Mouse (Mus musculus) T-helper 17 cell (primary cell): ENCODE results near the gene Rbms1.

ENCODE experiments used
- in situ Hi-C, 2 experiments: fragments of 300-600 bp; cut with MboI, MseI; formaldehyde crosslinking; loops; 1 replicate in 1 of 2; 2 replicates in 1 of 2; pipeline ENCODE4 v1.15.1; 2025; ENCODE audit warnings: high pct_unique_total_duplicates in 2 of 2

The Rbms1 gene

DNA sequence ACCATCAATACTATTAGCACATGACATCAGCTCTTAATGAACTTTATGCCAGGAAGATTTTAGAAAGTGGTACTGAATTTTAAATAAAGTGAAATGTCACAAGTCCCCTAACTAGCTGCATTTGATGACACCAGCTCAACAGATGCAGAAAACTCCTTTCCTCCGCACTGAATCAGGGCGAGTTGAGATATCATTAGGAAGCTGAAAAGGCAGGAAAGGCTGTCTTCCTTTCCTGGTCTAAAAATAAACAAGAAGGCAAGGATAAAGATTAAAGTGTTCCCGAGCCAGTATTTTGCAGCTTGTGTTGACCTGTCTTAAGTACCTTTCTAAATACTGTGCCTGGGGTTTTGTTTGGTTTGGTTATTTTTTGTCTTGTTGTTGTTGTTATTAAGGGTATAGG is 42.9 kb downstream of the Rbms1 start:
- in situ Hi-C loops, result no loop called here

DNA sequence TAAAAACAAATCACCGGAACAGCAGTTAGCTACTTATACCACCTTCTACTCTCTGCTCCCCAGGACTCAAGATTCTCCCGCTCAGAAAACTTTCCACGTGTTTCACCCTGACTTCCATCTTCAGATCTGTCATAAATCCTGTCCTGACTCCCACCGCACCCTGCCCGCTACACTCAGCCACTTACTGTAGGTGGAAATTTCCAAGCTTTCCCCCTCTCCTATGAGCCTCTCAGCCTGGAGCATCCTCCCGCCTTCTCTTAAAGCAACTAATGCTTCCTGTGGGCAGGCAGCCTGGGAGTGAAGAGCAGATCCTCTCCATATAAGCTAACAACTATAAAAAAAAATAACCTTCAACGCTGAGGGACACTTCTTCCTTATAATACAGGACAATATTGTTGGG is 44.6 kb downstream of the Rbms1 start:
- in situ Hi-C loops, result loop anchor here in 1 of 2 experiments (10.0 kb wide), 1 partner anchor 536 kb away; no protein-coding TSS in a partner anchor

DNA sequence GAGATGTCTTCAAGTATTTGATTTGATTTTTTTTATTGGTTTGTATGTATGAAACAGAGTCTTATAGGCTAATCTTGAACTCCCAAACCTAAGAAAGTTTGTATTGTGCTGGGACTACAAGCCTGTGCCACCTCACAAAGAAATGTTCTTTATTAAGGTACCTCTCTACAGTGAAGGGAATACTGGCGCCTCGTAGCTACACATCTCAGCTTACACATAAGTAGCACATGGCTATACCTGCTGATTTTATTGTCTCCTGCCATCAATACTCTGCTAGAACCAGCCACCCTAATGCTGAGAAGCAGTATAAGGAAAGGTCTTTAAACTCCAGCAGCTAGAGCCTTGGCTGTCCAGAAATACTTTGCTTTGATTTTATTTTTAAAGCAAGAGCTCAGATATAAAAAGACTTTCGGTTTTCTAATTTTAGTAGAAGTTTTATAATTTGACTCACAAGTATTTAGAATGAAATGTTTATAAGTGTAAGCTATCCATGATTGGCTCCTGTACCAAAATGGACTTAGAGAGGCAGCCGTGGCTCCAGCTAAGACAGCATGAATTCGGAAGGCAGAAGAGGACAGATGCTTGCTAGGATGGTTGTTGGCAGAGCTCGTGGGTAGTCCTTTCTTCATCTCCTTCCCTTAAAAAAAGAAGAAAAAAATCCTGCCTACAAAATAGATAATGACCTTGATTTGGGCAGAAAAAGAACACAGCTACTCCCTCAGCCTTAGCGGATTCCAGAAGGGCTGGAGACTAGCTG is 48.3 kb downstream of the Rbms1 start:
- in situ Hi-C loops, result loop anchor here in 1 of 2 experiments (10.0 kb wide), 1 partner anchor 540 kb away; no protein-coding TSS in a partner anchor

DNA sequence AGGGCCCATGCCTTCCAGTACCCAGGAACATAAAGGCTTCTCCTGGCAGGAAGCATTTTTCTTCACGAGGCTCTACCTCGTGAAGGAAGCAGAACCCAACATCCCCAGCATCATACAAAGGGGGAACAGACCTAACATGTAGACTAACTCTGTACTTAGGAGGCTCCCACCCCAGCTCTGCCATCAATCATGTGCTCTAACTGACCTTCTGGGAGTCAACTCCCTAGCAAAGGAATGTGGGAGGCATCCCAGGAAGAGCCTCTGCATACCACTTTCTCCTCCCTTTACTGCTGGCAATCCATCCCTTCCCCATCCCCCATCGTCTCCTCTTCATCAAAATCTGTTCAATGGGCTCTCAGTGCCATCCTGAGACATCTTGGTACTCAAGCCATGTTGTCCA is 49.7 kb downstream of the Rbms1 start:
- in situ Hi-C loops, result loop anchor here in 1 of 2 experiments (10.0 kb wide), 1 partner anchor 542 kb away; no protein-coding TSS in a partner anchor

DNA sequence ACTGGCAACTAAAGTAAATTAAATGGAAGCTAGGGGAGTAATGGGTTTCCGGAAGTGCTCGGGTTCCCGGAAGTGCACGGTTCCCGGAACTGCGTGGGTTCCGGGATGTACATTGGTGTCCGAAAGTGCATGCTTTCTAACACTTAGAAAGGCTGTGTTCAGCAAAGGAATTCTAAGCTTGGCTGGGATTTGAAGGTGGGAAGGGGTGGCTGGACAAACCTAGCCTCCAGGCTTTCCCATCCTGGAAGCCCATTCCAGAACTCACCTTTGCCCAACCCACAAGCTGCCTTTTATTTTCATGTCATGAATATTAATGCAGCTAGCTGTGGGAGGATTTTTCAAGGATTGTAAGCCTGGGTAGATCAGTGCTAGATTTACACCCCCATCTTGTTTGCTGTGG is 51.3 kb downstream of the Rbms1 start:
- in situ Hi-C loops, result loop anchor here in 1 of 2 experiments (10.0 kb wide), 1 partner anchor 543 kb away; no protein-coding TSS in a partner anchor

DNA sequence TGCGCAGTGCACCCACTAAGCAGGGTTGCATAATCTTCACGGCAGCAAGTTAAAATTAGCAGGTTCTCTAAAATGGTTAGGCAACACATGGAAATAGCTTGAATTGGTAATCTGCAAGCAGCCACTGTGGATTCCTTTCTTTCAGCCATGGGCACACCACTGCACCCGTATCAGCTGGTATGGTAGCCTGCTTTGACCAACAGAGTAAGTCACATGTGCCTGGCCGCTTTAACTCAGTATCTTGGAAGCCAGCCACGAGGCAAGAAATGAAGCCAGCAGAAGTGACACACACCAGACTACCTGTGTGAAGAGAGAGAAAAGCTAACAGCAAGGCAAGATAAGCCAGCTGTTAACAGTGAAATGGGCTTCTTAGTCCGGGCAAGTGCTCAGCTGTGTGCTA is 52.2 kb downstream of the Rbms1 start:
- in situ Hi-C loops, result loop anchor here in 1 of 2 experiments (10.0 kb wide), 1 partner anchor 544 kb away; no protein-coding TSS in a partner anchor

DNA sequence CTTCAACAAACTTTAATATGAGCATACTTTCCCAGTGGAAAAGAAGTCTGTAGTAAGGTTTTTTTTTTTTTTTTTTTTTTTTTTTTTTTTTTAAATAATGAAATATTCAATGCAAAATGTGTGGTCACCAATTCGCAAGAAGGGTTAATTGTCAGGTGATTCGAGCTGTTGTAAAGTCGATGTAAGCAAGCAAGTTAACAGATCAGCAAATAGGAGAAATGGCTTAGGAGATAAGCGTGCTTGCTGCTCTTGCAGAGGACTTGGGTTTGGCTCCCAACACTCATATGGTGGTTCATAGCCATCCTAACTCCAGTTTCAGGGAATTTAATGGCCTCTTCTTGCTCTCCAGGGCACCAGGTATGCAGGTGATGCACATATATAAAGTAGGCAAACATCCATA is 54.4 kb downstream of the Rbms1 start:
- in situ Hi-C loops, result no loop called here

DNA sequence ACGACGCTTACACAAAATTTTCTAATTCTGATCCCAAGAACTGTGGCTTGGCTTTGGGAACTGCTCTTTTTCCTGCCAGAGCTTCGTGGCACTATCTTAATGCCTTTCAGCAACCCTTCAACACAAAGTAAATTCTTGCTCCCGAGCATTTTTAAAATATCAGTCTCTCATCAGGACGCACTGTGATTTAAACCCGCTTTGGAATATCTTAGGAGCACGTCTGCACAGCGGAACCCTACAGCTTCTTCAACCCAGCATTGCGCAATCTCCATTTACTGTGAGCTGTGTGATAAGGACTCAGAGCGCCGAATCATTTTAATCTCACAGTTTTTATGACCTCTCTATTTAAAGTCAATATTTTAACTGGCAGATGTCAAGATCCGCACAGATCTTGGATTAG is 54.9 kb downstream of the Rbms1 start:
- in situ Hi-C loops, result no loop called here

DNA sequence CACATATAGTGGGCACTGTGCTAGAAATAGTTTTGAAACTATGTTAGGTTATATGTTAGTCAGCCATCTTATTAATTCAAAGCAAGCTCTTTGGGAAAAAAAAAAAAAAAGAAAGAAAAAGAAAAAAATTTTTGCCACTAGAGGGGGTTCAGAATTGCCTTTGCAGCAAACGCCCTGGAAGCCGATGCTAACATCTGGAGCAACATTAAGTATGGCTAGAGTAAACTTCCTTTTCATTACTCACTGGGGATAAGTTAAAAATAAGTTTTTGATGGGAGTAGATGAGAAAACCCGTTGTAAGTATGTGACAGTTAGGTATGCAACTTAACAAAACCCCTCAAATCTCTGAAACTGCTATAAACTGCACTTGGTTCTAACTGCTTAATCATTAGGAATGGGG is 57.7 kb downstream of the Rbms1 start:
- in situ Hi-C loops, result no loop called here

DNA sequence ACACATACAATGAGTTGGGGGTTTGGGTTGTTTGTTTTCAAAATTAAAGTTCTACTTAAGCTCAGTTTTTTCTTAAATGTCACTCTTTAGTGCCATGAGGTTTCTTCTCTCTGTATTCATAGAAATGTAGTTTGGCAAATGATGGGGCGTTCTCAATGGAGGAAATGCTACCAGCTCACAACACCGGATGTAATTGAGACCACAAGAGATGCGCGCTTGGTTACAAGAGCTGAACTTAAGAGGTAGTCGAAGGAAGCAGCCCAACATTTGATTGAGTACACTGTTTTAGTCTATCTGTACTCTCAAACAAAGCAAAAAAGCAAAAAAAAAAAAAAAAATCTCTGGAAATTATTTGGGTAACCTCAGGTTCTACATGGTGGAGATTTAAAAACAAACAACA is 58.9 kb downstream of the Rbms1 start:
- in situ Hi-C loops, result no loop called here

DNA sequence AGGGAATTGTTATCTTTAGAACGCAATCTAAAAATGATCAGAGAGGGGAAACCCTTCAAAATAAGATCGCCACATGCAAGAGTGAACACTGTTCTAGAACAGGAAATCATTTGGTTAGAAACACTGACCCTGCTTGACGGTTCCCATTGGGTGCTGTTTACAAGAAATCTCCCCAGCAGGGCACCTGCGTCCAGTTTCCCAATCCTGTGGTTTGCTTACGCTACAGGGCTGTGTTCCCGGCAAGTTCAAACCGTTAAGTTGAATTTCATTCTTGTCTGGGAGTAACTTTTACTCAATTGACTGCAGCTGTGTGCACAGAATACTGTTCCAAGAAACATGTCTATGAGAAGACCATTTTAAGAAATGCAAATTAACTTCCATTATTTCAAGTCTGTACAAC is 59.5 kb downstream of the Rbms1 start:
- in situ Hi-C loops, result no loop called here

DNA sequence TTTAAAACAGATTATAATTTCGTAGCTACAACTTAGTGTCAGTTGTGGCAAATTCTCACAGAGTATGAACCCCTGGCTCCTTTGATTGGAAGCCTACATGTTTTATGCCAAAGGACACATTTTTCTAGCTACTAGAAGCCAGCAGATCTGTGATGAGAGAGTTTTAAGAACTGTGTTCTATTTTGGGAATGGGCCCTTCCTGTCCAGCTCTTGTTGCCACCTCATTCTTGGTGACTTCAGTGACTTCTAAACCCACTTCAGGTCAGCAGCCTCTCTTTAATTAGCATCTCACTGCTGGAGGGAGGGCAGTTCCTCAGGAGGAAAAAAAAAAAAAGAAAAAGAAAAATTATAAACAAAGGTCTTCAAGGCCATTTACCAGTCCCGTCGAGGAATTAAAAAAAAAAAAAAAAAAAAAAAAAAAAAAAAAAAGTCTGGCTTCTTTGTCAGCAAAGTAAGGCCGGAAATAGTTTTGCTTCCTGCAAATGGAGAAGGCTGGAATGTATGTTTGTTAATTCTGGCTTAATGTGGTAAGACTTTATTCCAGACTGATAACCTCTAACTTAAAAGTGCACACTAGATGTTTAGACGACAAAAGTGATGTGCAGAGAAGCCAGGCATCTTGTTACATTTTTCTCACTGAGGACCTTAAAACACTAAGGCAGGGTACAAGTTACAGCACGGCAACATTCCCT is 60.4 kb downstream of the Rbms1 start:
- in situ Hi-C loops, result no loop called here

DNA sequence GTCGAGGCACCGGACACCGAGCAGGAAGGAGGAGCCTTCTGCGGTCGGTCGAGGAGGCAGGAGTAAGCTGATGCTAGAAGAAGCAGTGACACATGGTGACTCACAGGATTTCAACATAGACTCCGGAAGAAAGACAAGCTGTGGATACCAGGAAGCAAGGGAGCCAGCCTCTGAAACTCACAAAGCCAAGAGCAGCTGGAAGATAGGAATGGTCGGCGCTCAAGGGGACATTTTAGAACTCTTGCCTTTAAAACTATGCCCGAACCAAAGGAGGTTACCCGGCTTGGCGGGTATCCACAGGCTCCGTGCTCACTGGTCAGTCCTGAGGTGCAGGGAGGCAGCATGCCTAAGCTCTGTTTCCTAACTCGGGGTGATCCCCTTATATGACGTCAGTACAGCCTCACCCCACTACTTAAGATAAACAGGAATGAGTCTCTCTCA is 61.5 kb downstream of the Rbms1 start:
- in situ Hi-C loops, result no loop called here

DNA sequence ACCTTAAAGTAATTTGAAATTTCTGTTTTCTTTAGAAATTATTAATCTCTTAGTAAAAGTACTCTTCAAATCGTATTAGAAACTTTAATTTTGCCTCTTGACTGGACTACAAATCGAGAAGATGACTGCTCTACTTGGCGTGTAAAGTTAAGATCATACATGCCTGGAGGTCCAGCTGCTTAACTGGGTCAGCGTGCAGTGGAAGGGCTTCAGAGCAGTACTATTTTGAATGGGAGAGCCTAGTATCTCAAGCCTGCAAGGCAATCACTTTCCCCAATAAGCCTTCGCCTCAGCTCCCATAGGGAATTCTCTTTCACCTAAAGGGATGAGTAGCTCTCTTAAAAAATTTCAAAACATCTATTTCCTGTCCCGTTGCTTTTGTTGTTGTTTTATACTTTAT is 62.0 kb downstream of the Rbms1 start:
- in situ Hi-C loops, result no loop called here

DNA sequence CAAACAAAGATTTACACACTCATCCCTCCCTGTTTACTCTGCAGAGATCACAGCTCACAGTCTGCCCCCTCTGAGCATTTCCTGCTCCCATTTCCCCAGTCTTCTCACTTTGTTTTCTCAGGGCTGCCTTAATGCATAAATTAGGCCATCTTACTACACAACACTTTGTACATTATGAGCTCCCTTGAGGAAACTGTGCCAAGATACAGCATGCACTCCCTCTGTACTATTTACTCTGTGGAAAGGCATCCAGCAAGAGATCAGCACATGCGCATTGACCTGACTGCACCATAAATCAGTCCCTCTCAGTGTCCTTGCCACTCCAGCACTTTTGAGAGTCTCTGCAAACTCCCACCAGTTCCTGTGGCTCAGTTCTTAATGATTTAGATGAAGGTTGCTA is 70.0 kb downstream of the Rbms1 start:
- in situ Hi-C loops, result loop anchor here in 1 of 2 experiments (10.0 kb wide), 1 partner anchor 892 kb away; no protein-coding TSS in a partner anchor

DNA sequence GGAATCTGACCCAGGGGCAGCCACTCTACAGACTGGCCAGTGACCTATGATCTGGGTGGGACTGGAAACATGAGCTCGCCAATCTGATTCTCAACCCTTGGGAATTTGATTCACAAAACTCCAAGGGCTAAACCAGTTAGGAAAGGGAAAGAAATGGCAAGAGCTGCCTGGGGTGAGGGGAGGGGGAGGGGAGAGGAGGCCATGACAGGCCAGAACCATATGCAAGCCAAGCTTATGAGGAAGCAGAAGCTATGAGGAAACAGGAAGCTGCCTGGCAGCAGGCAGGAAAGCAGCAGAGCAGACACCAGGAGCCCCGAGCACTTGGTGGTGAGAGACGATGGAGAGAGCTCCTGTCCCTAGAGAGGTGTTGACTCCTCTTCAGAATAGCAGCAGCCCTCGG is 79.1 kb downstream of the Rbms1 start:
- in situ Hi-C loops, result loop anchor here in 1 of 2 experiments (10.0 kb wide), 1 partner anchor 1771 kb away; no protein-coding TSS in a partner anchor

DNA sequence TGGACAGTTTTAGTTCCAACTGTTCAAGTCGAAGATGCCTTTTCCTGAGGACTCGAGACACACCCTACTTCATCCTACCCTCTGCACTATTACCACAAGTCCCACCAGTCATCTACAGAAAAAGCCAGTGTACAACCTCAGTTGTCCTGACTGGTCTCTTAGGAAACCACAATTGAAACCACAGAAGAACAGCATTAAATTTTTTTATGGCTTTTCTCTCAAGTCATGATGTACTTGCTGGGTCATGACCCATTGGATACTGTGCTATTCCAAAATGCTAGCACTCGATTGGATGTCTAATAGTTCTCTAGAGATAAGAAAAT is 80.0 kb downstream of the Rbms1 start:
- in situ Hi-C loops, result loop anchor here in 1 of 2 experiments (10.0 kb wide), 1 partner anchor 1772 kb away; no protein-coding TSS in a partner anchor

DNA sequence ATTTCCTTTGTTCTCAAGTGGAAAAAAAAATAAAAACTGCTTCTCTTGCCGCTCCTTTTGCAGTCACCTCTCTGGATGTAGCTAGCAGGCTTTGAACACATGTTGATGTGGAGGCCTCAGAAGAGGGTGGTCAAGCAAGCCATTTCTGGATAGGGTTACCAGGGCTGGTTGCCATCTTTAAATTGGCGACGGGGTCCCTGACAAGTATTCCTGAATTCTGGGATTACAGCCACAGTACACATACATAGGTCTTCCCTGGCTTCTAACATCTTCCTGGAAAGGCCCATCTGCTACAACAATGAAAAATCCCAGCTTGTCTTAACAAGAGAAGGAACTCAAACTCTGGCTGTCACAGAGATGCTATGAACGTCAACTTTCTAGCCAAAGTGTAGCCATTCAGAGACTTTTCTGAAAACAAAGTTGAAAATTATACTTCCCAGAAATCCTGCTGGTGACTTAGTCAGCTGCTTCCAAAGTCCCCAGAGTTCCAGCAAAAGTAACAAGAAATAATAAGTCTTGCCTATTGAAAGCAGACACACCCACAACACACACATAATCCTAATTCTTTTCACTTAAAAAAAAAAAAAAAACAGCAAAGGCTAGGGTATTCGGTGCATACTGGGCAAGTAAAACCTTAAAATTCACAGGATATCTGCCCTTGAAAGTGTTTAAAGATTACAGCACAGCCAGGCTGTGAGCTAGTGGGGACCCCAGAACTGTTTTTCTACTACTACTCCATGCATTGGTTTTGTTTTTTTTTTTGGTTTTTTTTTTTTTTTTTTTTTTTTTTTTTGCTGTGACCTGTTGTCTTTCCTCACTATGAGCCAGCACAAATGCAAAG is 80.6 kb downstream of the Rbms1 start:
- in situ Hi-C loops, result loop anchor here in 1 of 2 experiments (10.0 kb wide), 1 partner anchor 1772 kb away; no protein-coding TSS in a partner anchor

DNA sequence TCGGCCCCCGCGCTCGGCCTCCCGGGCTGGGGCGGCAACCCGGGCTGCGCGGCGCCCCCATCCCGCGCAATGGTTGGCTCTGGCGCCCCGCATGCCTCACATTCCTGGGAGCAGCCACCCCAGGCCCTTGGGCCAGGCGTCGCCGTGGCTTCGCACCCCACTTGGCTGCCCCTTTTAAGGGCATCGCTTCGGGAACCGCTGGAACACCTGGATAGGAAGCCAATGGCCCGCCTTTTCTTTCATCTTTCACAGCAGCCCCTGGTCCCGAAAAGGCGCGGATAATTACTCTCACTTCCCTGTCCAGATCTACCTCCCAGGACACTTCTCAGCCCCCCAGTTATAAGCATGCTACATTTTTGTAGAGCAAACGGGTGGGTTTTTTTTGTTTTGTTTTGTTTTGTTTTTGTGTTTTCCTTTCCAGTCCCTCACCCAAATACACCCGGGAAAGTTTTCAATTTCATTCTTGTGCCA is 81.4 kb downstream of the Rbms1 start:
- in situ Hi-C loops, result loop anchor here in 1 of 2 experiments (10.0 kb wide), 1 partner anchor 1773 kb away; no protein-coding TSS in a partner anchor

DNA sequence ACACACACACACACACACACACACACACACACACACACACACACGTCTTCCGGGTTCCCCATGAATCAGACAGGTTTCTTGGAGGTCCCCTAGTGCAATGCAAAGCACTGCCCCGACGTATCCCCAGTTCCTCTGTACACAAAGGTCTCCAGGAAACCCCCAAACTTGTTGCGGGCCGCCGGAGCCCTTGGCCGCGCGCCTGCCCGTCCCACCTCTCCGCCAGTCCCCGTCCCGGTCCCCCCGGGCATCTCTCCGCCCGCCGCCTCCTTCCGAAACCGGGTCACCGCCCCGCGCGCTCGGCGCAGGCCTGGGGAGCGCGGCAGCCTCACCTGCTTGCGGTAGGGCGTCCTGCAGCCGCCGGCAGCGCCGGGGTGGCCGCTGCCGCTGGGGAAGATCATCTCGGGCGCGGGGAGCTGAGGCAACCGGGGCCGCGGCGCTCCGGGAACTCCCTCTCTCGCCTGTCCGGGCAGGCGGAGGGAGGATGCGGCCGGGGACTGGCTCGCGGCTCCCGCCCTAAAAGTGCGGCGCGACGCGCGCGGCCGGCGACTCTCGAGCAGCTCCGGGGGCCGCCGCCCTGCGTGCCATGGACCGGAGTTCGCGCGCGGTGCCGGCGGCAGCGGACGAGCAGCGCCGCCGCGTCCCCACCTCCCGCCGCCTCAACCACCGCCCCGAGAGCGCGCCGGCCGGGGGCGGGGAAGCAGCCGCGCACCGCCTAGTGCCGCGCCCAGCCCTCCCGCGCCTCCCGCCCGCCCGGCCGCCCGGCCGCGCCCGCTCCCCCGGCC is 82.0 kb downstream of the Rbms1 start:
- in situ Hi-C loops, result loop anchor here in 1 of 2 experiments (10.0 kb wide), 1 partner anchor 1774 kb away; no protein-coding TSS in a partner anchor
